12 mouse cellular contexts compared by ENCODE assay signal in the genomic region with DNA sequence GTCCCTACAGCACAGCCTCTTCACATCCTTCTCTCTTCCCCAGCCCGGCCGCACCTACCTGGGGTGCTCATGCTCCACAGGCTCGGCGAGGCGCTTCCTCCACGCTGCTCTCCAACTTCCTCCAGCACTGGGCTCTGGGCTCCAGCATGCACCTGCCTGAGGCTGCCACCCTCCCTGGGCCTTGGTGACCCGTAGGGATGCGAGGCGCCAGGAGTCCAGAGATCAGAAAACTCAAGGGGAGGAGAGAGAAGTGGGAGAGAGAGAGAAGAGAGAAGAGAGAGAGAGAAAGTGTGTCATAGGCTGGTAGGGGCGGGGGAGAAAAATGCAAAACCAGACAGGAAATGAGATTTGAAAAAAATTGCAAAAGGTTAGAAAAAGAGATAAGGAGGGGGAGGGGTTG. TPM values are rescaled to one million over a fixed set of nuclear protein-coding genes. Genes with fewer than 3 reads are reported as not detected.
DNase-seq lines count a peak whose midpoint lies in the region; ATAC-seq and TF ChIP-seq lines count a peak whose summit lies in the region.
"Had no signal": no experiment of that assay in that cellular context is flagged by ENCODE, and none has a peak within 500 bp of the region (broad histone marks: within the 10 kb centered on the region; RNA-seq: fewer than 3 reads in every experiment).

A gene (minus strand): TSS at position 234 of the 400 bp plus-strand sequence.

- no peak within 1 kb of the TSS for H3K27ac ChIP-seq in liver, adult 2 months (replicated peaks; ENCODE audit: insufficient read depth, low read depth, low read length)
- no peak within 1 kb of the TSS for H3K27ac ChIP-seq in olfactory bulb, adult 2 months (ENCODE audit: insufficient read depth, low read depth, low read length)
- no peak within 1 kb of the TSS for H3K27ac ChIP-seq in kidney, adult 2 months (ENCODE audit: insufficient read depth, low read depth, low read length)
- H3K27ac ChIP-seq: gastrocnemius, adult 2 months; kidney, embryonic 15.5 days had no signal

- H3K4me3 ChIP-seq in liver, adult 2 months (ENCODE audit: insufficient read depth, low read depth, low read length): peak within 1 kb of the TSS; percentile 40; the same call in 1 of the 2 replicates
- H3K4me3 ChIP-seq in olfactory bulb, adult 2 months (ENCODE audit: insufficient read depth, low read depth, low read length): no peak within 1 kb of the TSS; the same call in 1 of the 2 replicates
- H3K4me3 ChIP-seq in kidney, adult 2 months (ENCODE audit: insufficient read depth, low read depth, low read length): no peak within 1 kb of the TSS
- H3K4me3 ChIP-seq: gastrocnemius, adult 2 months; kidney, embryonic 15.5 days had no signal

- no peak within 1 kb of the TSS for H3K9ac ChIP-seq in liver, adult 2 months (ENCODE audit: low read depth, low read length)
- H3K9ac ChIP-seq: kidney, embryonic 15.5 days had no signal

- ATAC-seq in inflammation-experienced regulatory T-cells, adult 6 months: peak; percentile 73

- WGBS in liver, adult 2 months: 63% methylated on average over 10 of the region's 10 CpGs
- 86% methylated on average over 10 of the region's 10 CpGs for WGBS in olfactory bulb, adult 2 months
- 61% methylated on average over 10 of the region's 10 CpGs for WGBS in kidney, adult 2 months

- H3K4me1 ChIP-seq in liver, adult 2 months (ENCODE audit: control insufficient read depth, insufficient read depth, low read length): no peaks in the 10 kb centered on the region
- H3K4me1 ChIP-seq in olfactory bulb, adult 2 months (ENCODE audit: control insufficient read depth, insufficient read depth, low read length): no peaks in the 10 kb centered on the region
- H3K4me1 ChIP-seq in kidney, adult 2 months (ENCODE audit: control insufficient read depth, insufficient read depth, low read length): no peaks in the 10 kb centered on the region
- H3K4me1 ChIP-seq: kidney, embryonic 15.5 days had no signal

- H3K27me3 ChIP-seq in liver, adult 2 months (ENCODE audit: control insufficient read depth, insufficient read depth, low read length): no peaks in the 10 kb centered on the region
- no peaks in the 10 kb centered on the region for H3K27me3 ChIP-seq in kidney, adult 2 months (replicated peaks; ENCODE audit: control insufficient read depth, insufficient read depth, low read length)
- H3K27me3 ChIP-seq: kidney, embryonic 15.5 days had no signal

- no peak for TF ChIP-seq POLR2A in liver, adult 2 months (IDR thresholded peaks at IDR 0.05; ENCODE audit: extremely low read depth, insufficient read depth, low read length)
- TF ChIP-seq POLR2A in olfactory bulb, adult 2 months (IDR thresholded peaks at IDR 0.05; ENCODE audit: insufficient read depth, low read depth, low read length): no peak
- no peak for TF ChIP-seq POLR2A in kidney, adult 2 months (IDR thresholded peaks at IDR 0.05; ENCODE audit: low read depth, low read length)

- no peaks in the 10 kb centered on the region for H3K36me3 ChIP-seq in liver, adult 2 months (ENCODE audit: control insufficient read depth, insufficient read depth, low read length)
- H3K36me3 ChIP-seq in kidney, adult 2 months (ENCODE audit: control insufficient read depth, insufficient read depth, low read length): no peaks in the 10 kb centered on the region
- H3K36me3 ChIP-seq: kidney, embryonic 15.5 days had no signal

- no peak for TF ChIP-seq CTCF in liver, adult 2 months (IDR thresholded peaks at IDR 0.05; ENCODE audit: low read depth, low read length)
- no peak for TF ChIP-seq CTCF in olfactory bulb, adult 2 months (IDR thresholded peaks at IDR 0.05; ENCODE audit: insufficient read depth, low read depth, low read length)
- TF ChIP-seq CTCF in kidney, adult 2 months (conservative IDR thresholded peaks at IDR 0.05; ENCODE audit: insufficient read depth, insufficient read length, low read depth, low read length): no peak

- no peak for DNase-seq in liver, adult 2 months (ENCODE audit: extremely low read depth, low read depth, low spot score)
- DNase-seq in liver: no peak
- peak; percentile 78 to 79 for DNase-seq in thymus, postnatal 36 days
- no peak for DNase-seq in adrenal gland, postnatal 25 days
- DNase-seq in testis, postnatal 14 days (ENCODE audit: low spot score): no peak
- no peak for DNase-seq in kidney, adult 2 months
- DNase-seq: cerebellum, adult 11 months; gastrocnemius, adult 2 months; right cerebral cortex, postnatal 14 days had no signal

- no peaks in the 10 kb centered on the region for H3K79me2 ChIP-seq in liver, adult 2 months (ENCODE audit: control insufficient read depth, insufficient read depth, low read length)

RNA-seq across cellular contexts. Expression of the gene that starts here (rescaled TPM):
- total RNA-seq in liver, adult 2 months (2014; rRNA removed): 0.09 and 0.34 TPM in 2 replicates
- 0.27 and 0.71 TPM in 2 replicates for polyA plus RNA-seq in liver, adult 2 months (2012; rRNA removed)
- polyA plus RNA-seq in inflammation-experienced regulatory T-cells, adult 6 months (2017; shearing (Covaris generic)): 10 to 100 TPM; 43.2 to 53.9 (median 51.8) TPM
- not detected in 2 replicates for polyA plus RNA-seq in olfactory bulb, adult 2 months (2012; ENCODE audit: insufficient read depth, insufficient read length, low replicate concordance, missing spikeins)
- 0.30 TPM in 1 of 2 replicates, not detected in the other for total RNA-seq in adrenal gland, postnatal 25 days (2021)
- polyA plus RNA-seq in kidney, adult 2 months (2012; rRNA removed): 0.64 and 2.4 TPM in 2 replicates

Comparison
In these comparisons a context has a peak if more than half of its experiments do, and no peak if none do; other contexts are left out.
1. DNase-seq: peak in thymus, postnatal 36 days (2 of 2); none in liver, adult 2 months (single experiment), liver (single experiment), adrenal gland, postnatal 25 days (single experiment), testis, postnatal 14 days (single experiment) and kidney, adult 2 months (single experiment).